Mouse (Mus musculus): ENCODE results near the gene Slc35c2.

DNA sequence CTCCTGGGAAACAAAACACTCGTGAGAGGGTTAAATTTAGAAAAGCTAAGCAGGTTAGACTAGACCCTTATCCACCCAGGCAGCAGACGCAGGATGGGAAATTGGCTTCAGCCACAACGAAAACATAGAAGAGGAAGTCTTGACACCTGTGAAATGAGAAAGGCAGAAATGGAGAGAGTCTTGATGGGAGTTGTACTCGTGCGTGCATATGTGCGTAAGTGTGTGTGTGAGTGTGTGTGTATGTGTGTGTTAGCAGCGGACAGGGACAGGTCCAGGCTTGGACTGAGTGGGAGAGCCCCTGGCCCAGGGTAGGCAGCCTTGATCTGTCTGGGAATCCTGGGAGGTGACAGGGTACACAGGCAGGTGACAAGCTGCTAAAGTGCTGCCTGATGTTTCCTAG lies 16.8 kb downstream of the Slc35c2 start:
- TF ChIP-seq CTCF (IDR thresholded peaks at IDR 0.05; ENCODE audit: extremely low read depth, insufficient read depth, insufficient read length, insufficient replicate concordance) (no peak), POLR2A (IDR thresholded peaks at IDR 0.05; ENCODE audit: low read depth, low read length) (no peak)

Data from spleen, adult 2 months (tissue).